Mouse (Mus musculus) stomach, postnatal 0 days (tissue): Measurements from ENCODE around the gene Frmpd3. TPM values are rescaled to one million over a fixed set of nuclear protein-coding genes. Genes with fewer than 3 reads are reported as not detected.
"Not testable (repeated sequence)": the region's sequence is repeated elsewhere in the genome, so short reads cannot be mapped to it uniquely, and the experiment has no call there.

ENCODE experiments used
- ATAC-seq: fragments of 200-750 bp; cut with Nextera tagmentation; 2 replicates; pipeline ENCODE4 v1.8.0; 2017; ENCODE audit not compliant: low FRiP score, low TSS enrichment
- DNase-seq: peaks from one replicate; pipeline ENCODE4 v3.0.0-alpha.2; 2016; ENCODE audit warnings: low spot score
- H3K27ac ChIP-seq: fragments of 300-500 bp; sonication (generic); replicated peaks from 2 replicates; pipeline ENCODE4 v1.5.1; 2014; ENCODE audit warnings: mild to moderate bottlenecking, control low read depth
- H3K27me3 ChIP-seq: fragments of 300-500 bp; sonication (generic); 2 replicates; pipeline ENCODE4 v1.6.1; 2014; ENCODE audit warnings: low read length; ENCODE audit not compliant: control insufficient read depth, insufficient read depth
- H3K36me3 ChIP-seq: fragments of 300-500 bp; sonication (generic); 2 replicates; pipeline ENCODE4 v1.6.1; 2014; ENCODE audit warnings: low read length, mixed read lengths; ENCODE audit not compliant: control insufficient read depth, insufficient read depth
- H3K4me1 ChIP-seq: fragments of 300-500 bp; sonication (generic); replicated peaks from 2 replicates; pipeline ENCODE4 v1.6.1; 2014; ENCODE audit warnings: antibody characterized with exemption; ENCODE audit not compliant: control insufficient read depth, insufficient read depth
- H3K4me2 ChIP-seq: fragments of 300-500 bp; sonication (generic); replicated peaks from 2 replicates; pipeline ENCODE4 v1.6.1; 2014; ENCODE audit warnings: low read depth, mild to moderate bottlenecking, control low read depth, moderate library complexity
- H3K4me3 ChIP-seq: fragments of 300-500 bp; sonication (generic); 2 replicates; pipeline ENCODE4 v1.5.1; 2014; ENCODE audit warnings: low read depth, low read length, control low read depth
- H3K9ac ChIP-seq: fragments of 300-500 bp; sonication (generic); 2 replicates; pipeline ENCODE4 v1.6.1; 2014; ENCODE audit warnings: mild to moderate bottlenecking, low read length, control low read depth, mixed read lengths
- H3K9me3 ChIP-seq: fragments of 300-500 bp; sonication (generic); 2 replicates; pipeline ENCODE4 v1.6.1; 2016; ENCODE audit warnings: low read length; ENCODE audit not compliant: control insufficient read depth
- CTCF ChIP-seq: IDR thresholded peaks from 2 replicates; pipeline ENCODE4 v1.5.1; 2016; ENCODE audit warnings: antibody characterized with exemption, low read depth, mild to moderate bottlenecking, moderate library complexity
- EP300 ChIP-seq: optimal IDR thresholded peaks from 2 replicates; pipeline ENCODE3; 2016; ENCODE audit warnings: antibody characterized with exemption
- WGBS: fragments of 180-500 bp; shearing (Covaris S2); extraction: QIAGEN DNeasy Blood & Tissue Kit; methylation state at CpG from one replicate; pipeline ENCODE4 v1.1.7; 2014; 5-methylcytosine and 5-hydroxymethylcytosine counted together
- polyA plus RNA-seq: library from polyadenylated mRNA; unstranded; fragments of >200 nt; fragmentation: Nextera tagmentation; extraction: Ambion mirVana; gene quantifications from 2 replicates; pipeline ENCODE4 v1.2.1, GENCODE M21; 2015

The Frmpd3 gene
- polyA plus RNA-seq: 0.05 and 0.12 TPM in 2 replicates

GRCm38 (mm10) chrX:140341656-140342392 is at the start of gene Frmpd3:
Gene Frmpd3, plus strand, starts transcription at chrX:140342263.
- Histone ChIP-seq H3K4me1 (no peaks in the 10 kb centered on the region), H3K9me3 (no peaks in the 10 kb centered on the region), H3K36me3 (no peaks in the 10 kb centered on the region), H3K4me3 (peak within 1 kb of the TSS; percentile 27), H3K27ac (no peak within 1 kb of the TSS), H3K4me2 (peak within 1 kb of the TSS; percentile 54), H3K9ac (no peak within 1 kb of the TSS), H3K27me3 (no peaks in the 10 kb centered on the region)
- WGBS: 15% methylated on average over 23 of the region's 24 CpGs
- peak; percentile 14 for DNase-seq
- TF ChIP-seq EP300: no peak
- TF ChIP-seq CTCF: no peak
- ATAC-seq: no peak

GRCm38 (mm10) chrX:140303731-140304130 is 38.3 kb upstream of the Frmpd3 start:
- H3K4me1 ChIP-seq: no peaks in the 10 kb centered on the region
- H3K27me3 ChIP-seq: no peaks in the 10 kb centered on the region
- no peaks in the 10 kb centered on the region for H3K9me3 ChIP-seq
- no peak overlapping the region for H3K27ac ChIP-seq
- no peaks in the 10 kb centered on the region for H3K36me3 ChIP-seq
- H3K4me3 ChIP-seq: no peak overlapping the region
- 53% methylated on average over 4 of the region's 4 CpGs for WGBS
- no peak for TF ChIP-seq CTCF
- TF ChIP-seq EP300: no peak
- DNase-seq (no peak), ATAC-seq (no peak)
- H3K9ac ChIP-seq: no peak overlapping the region
- H3K4me2 ChIP-seq: no peak overlapping the region

GRCm38 (mm10) chrX:140305652-140306051 is 36.4 kb upstream of the Frmpd3 start:
- H3K27me3 ChIP-seq: no peaks in the 10 kb centered on the region
- ATAC-seq (no peak), DNase-seq (no peak)
- WGBS: 50% methylated on average over 7 of the region's 7 CpGs
- H3K4me1 ChIP-seq: no peaks in the 10 kb centered on the region
- TF ChIP-seq EP300 (no peak), CTCF (no peak)
- H3K36me3 ChIP-seq: no peaks in the 10 kb centered on the region
- H3K4me2 ChIP-seq: no peak overlapping the region
- H3K9me3 ChIP-seq: no peaks in the 10 kb centered on the region
- no peak overlapping the region for H3K27ac ChIP-seq
- no peak overlapping the region for H3K4me3 ChIP-seq
- no peak overlapping the region for H3K9ac ChIP-seq

GRCm38 (mm10) chrX:140317931-140318330 is 24.1 kb upstream of the Frmpd3 start:
- no peak overlapping the region for H3K4me2 ChIP-seq
- TF ChIP-seq EP300 (no peak), CTCF (no peak)
- DNase-seq (no peak), ATAC-seq (no peak)
- H3K4me3 ChIP-seq: no peak overlapping the region
- no peaks in the 10 kb centered on the region for H3K4me1 ChIP-seq
- H3K36me3 ChIP-seq: no peaks in the 10 kb centered on the region
- no peak overlapping the region for H3K27ac ChIP-seq
- no peak overlapping the region for H3K9ac ChIP-seq
- H3K27me3 ChIP-seq: no peaks in the 10 kb centered on the region
- H3K9me3 ChIP-seq: no peaks in the 10 kb centered on the region
- WGBS: 74% methylated on average over 4 of the region's 4 CpGs

- Histone ChIP-seq H3K4me1 (no peaks in the 10 kb centered on the region), H3K27ac (no peak overlapping the region), H3K9me3 (no peaks in the 10 kb centered on the region), H3K4me2 (no peak overlapping the region), H3K9ac (no peak overlapping the region), H3K4me3 (no peak overlapping the region), H3K36me3 (no peaks in the 10 kb centered on the region), H3K27me3 (no peaks in the 10 kb centered on the region)
- DNase-seq (no peak), ATAC-seq (no peak)
- TF ChIP-seq EP300 (no peak), CTCF (no peak)
- 84% methylated on average over 6 of the region's 6 CpGs for WGBS
These were observed 22.9 kb upstream of the Frmpd3 start for GRCm38 (mm10) chrX:140319131-140319530.

- not testable (repeated sequence) for H3K9ac ChIP-seq, H3K4me3 ChIP-seq, H3K36me3 ChIP-seq, ATAC-seq, H3K27me3 ChIP-seq, DNase-seq, H3K4me2 ChIP-seq, H3K9me3 ChIP-seq, H3K27ac ChIP-seq, H3K4me1 ChIP-seq
- WGBS: 78% methylated on average over 1 of the region's 1 CpGs
These were observed 21.4 kb upstream of the Frmpd3 start for GRCm38 (mm10) chrX:140320671-140321070.
